25 mouse cellular contexts compared by ENCODE assay signal in genomic region chr5:82226329-82226728, GRCm38 (mm10).
"Had no signal": no experiment of that assay in that cellular context is flagged by ENCODE, and none has a peak within 500 bp of the region (broad histone marks: within the 10 kb centered on the region; RNA-seq: fewer than 3 reads in every experiment).

No protein-coding gene starts in this region.

- H3K27me3 ChIP-seq: heart, embryonic 13.5 days; heart, embryonic 15.5 days; hindbrain, embryonic 12.5 days; kidney, embryonic 15.5 days; limb, embryonic 13.5 days; limb, embryonic 15.5 days had no signal

- H3K36me3 ChIP-seq: heart, embryonic 13.5 days; heart, embryonic 15.5 days; hindbrain, embryonic 12.5 days; kidney, embryonic 15.5 days; limb, embryonic 13.5 days; limb, embryonic 15.5 days had no signal

- H3K9me3 ChIP-seq: heart, embryonic 13.5 days; heart, embryonic 15.5 days; hindbrain, embryonic 12.5 days; kidney, embryonic 15.5 days; limb, embryonic 13.5 days; limb, embryonic 15.5 days had no signal

- H3K9ac ChIP-seq: heart, embryonic 13.5 days; heart, embryonic 15.5 days; hindbrain, embryonic 12.5 days; hindbrain, embryonic 14.5 days; kidney, embryonic 15.5 days; limb, embryonic 13.5 days; limb, embryonic 15.5 days had no signal

- DNase-seq: gastrocnemius, postnatal 14 days; gastrocnemius, postnatal 36 days; heart, adult 11 months; heart, adult 2 months; heart, postnatal 14 days; heart, postnatal 36 days; kidney, adult 11 months; kidney, adult 2 months; kidney, adult 9 months; kidney, postnatal 14 days; kidney, postnatal 36 days; layer of hippocampus, adult 9-11 months; layer of hippocampus, postnatal 36 days; left cerebral cortex, postnatal 4 days had no signal

- H3K4me2 ChIP-seq: heart, embryonic 11.5 days; heart, embryonic 13.5 days; heart, embryonic 15.5 days; hindbrain, embryonic 12.5 days; hindbrain, embryonic 14.5 days; kidney, embryonic 15.5 days; limb, embryonic 13.5 days; limb, embryonic 15.5 days had no signal

- H3K27ac ChIP-seq: heart, adult 2 months; heart, embryonic 13.5 days; heart, embryonic 15.5 days; hindbrain, embryonic 12.5 days; hindbrain, embryonic 14.5 days; kidney, embryonic 15.5 days; kidney, postnatal 0 days; limb, embryonic 13.5 days; limb, embryonic 15.5 days had no signal

- H3K4me1 ChIP-seq: heart, embryonic 13.5 days; heart, embryonic 15.5 days; hindbrain, embryonic 12.5 days; kidney, embryonic 15.5 days; limb, embryonic 13.5 days; limb, embryonic 15.5 days had no signal

- ATAC-seq: hindbrain, embryonic 16.5 days; intestine, embryonic 16.5 days had no signal

- H3K4me3 ChIP-seq: heart, adult 2 months; heart, embryonic 13.5 days; heart, embryonic 15.5 days; hindbrain, embryonic 12.5 days; kidney, embryonic 15.5 days; limb, embryonic 13.5 days; limb, embryonic 15.5 days had no signal
